Mouse (Mus musculus) cortical plate, adult 2 months (tissue): ENCODE measurements around the gene Alyref.

Experiments
- CTCF ChIP-seq: fragments of 200-500 bp; IDR thresholded peaks from 2 replicates; pipeline ENCODE4 v1.5.1; 2011; ENCODE audit warnings: mild to moderate bottlenecking, control low read depth, low read length; ENCODE audit not compliant: insufficient read depth; ENCODE audit errors: extremely low read depth
- POLR2A ChIP-seq: fragments of 200-500 bp; IDR thresholded peaks from 2 replicates; pipeline ENCODE4 v1.6.1; 2011; ENCODE audit warnings: mild to moderate bottlenecking, low read length, control low read depth; ENCODE audit not compliant: insufficient read depth; ENCODE audit errors: extremely low read depth

GRCm38 (mm10) chr11:120641255-120641654 lies 43.1 kb upstream of the Alyref start:
- TF ChIP-seq CTCF (no peak), POLR2A (no peak)
